Mouse (Mus musculus) spleen, adult 2 months (tissue): Measurements from ENCODE around the gene Krtap5-4. TPM values are rescaled to one million over a fixed set of nuclear protein-coding genes. Genes with fewer than 3 reads are reported as not detected.

Source experiments
- DNase-seq, 2 experiments: peaks; one replicate each; pipeline versions ENCODE4 v3.0.0 to v3.0.0-alpha.2; 2012 to 2021; ENCODE audit warnings: low spot score in 2 of 2, low read depth in 1 of 2
- H3K27ac ChIP-seq: fragments of 200-500 bp; 2 replicates; pipeline ENCODE4 v1.5.1; 2012; ENCODE audit warnings: low read length, inconsistent platforms; ENCODE audit not compliant: insufficient read depth
- H3K27me3 ChIP-seq: fragments of 200-500 bp; 2 replicates; pipeline ENCODE4 v1.6.1; 2012; ENCODE audit warnings: mild to moderate bottlenecking, moderate library complexity, low read length, inconsistent platforms; ENCODE audit not compliant: control insufficient read depth, insufficient read depth
- H3K36me3 ChIP-seq: fragments of 200-500 bp; 2 replicates; pipeline ENCODE4 v1.6.1; 2012; ENCODE audit warnings: mild to moderate bottlenecking, low read length, inconsistent platforms; ENCODE audit not compliant: control insufficient read depth, insufficient read depth
- H3K4me1 ChIP-seq: fragments of 200-500 bp; 2 replicates; pipeline ENCODE4 v1.6.1; 2011; ENCODE audit warnings: inconsistent platforms; ENCODE audit not compliant: control insufficient read depth, insufficient read depth, insufficient read length
- H3K4me3 ChIP-seq: fragments of 200-500 bp; 2 replicates; pipeline ENCODE4 v1.5.1; 2011; ENCODE audit warnings: mild to moderate bottlenecking, inconsistent platforms; ENCODE audit not compliant: insufficient read depth, insufficient read length; ENCODE audit errors: extremely low read depth
- CTCF ChIP-seq: fragments of 200-500 bp; IDR thresholded peaks from 2 replicates; pipeline ENCODE4 v1.5.1; 2011; ENCODE audit warnings: mild to moderate bottlenecking, inconsistent platforms; ENCODE audit not compliant: insufficient read depth, insufficient read length, insufficient replicate concordance; ENCODE audit errors: extremely low read depth
- POLR2A ChIP-seq: fragments of 200-500 bp; IDR thresholded peaks from 2 replicates; pipeline ENCODE4 v1.6.1; 2011; ENCODE audit warnings: low read depth, low read length, inconsistent platforms
- WGBS: fragments of 180-500 bp; shearing (Covaris S2); methylation state at CpG from one replicate; pipeline ENCODE4 v1.1.7; 2018; 5-methylcytosine and 5-hydroxymethylcytosine counted together
- polyA plus RNA-seq: library from polyadenylated mRNA; depleted of rRNA; stranded (reverse); fragments of >200 nt; gene quantifications from 2 replicates; pipeline ENCODE4 v1.2.3, GENCODE M21; 2012; rRNA removed

The Krtap5-4 gene
- polyA plus RNA-seq, 1 experiment: not detected

DNA sequence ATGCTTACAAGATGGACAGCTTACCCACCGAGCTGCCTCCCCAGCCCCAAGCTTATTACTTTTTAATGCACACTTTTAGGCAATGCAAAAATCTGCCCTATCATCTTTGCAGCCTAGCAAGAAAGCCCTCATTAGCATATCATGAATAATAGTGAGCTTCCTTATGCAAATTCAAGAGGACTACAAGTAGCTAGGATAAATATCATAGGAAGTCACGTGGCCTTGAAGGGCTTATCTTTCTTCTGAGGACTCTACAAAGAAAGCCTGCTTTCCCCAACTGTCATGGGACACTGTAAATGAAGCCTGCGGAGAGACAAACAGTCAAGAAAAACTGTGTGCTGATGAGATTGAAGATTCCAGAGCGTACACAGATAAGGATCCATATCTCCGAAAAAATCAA, 48.2 kb downstream of the Krtap5-4 start:
- DNase-seq: no peak
- Histone ChIP-seq H3K27ac (no peak overlapping the region), H3K27me3 (no peaks in the 10 kb centered on the region), H3K4me3 (no peak overlapping the region), H3K36me3 (no peaks in the 10 kb centered on the region), H3K4me1 (peaks cover 18% of the 10 kb centered on the region; the same call in 1 of the 2 replicates)
- TF ChIP-seq POLR2A: no peak
- TF ChIP-seq CTCF: no peak
- WGBS: 64% methylated on average over 5 of the region's 5 CpGs

GRCm38 (mm10) chr7:142353854-142354253, 50.5 kb downstream of the Krtap5-4 start:
- no peak; the same call in 1 of the 2 replicates for TF ChIP-seq POLR2A
- peaks cover 18% of the 10 kb centered on the region; the same call in 1 of the 2 replicates for H3K4me1 ChIP-seq
- peak overlapping the region; percentile 77 for H3K27ac ChIP-seq
- DNase-seq: peak; percentile 43 to 54
- H3K36me3 ChIP-seq: no peaks in the 10 kb centered on the region
- H3K27me3 ChIP-seq: no peaks in the 10 kb centered on the region
- WGBS: 9% methylated on average over 5 of the region's 5 CpGs
- H3K4me3 ChIP-seq: no peak overlapping the region

Other genes starting within 250 kb of the Krtap5-4 start
- 26.7 and 28.2 TPM in 2 replicates for gene Mob2, start 242.5 kb upstream of the Krtap5-4 start, polyA plus RNA-seq
- 3.5 TPM in 2 replicates for gene Dusp8, start 207.7 kb upstream of the Krtap5-4 start, polyA plus RNA-seq
- gene Gm45618, start 182.8 kb upstream of the Krtap5-4 start, polyA plus RNA-seq: not detected in 2 replicates
- not detected in 2 replicates for gene Gm39115, start 167.5 kb upstream of the Krtap5-4 start, polyA plus RNA-seq
- not detected in 2 replicates for gene Gm45337, start 158.9 kb upstream of the Krtap5-4 start, polyA plus RNA-seq
- gene Gm29735, start 146.4 kb upstream of the Krtap5-4 start, polyA plus RNA-seq: not detected in 2 replicates
- gene Gm4553, start 137.8 kb upstream of the Krtap5-4 start, polyA plus RNA-seq: not detected in 2 replicates
- not detected in 2 replicates for gene Krtap5-2, start 127.5 kb upstream of the Krtap5-4 start, polyA plus RNA-seq
- gene Gm10153, start 113.2 kb upstream of the Krtap5-4 start, polyA plus RNA-seq: not detected in 2 replicates
- gene Krtap5-3, start 102.2 kb upstream of the Krtap5-4 start, polyA plus RNA-seq: not detected in 2 replicates
- gene Gm7579, start 91.7 kb upstream of the Krtap5-4 start, polyA plus RNA-seq: not detected in 2 replicates
- not detected in 2 replicates for gene Krtap5-5, start 73.6 kb upstream of the Krtap5-4 start, polyA plus RNA-seq
- not detected in 2 replicates for gene Gm40460, start 62.5 kb upstream of the Krtap5-4 start, polyA plus RNA-seq
- gene Gm2431, start 45.2 kb upstream of the Krtap5-4 start, polyA plus RNA-seq: not detected in 2 replicates
- not detected in 2 replicates for gene Gm4559, start 29.2 kb upstream of the Krtap5-4 start, polyA plus RNA-seq
- not detected in 2 replicates for gene Krtap5-1, start 6.4 kb upstream of the Krtap5-4 start, polyA plus RNA-seq
- gene Ifitm10, start 70.2 kb downstream of the Krtap5-4 start, polyA plus RNA-seq: 14.7 and 20.2 TPM in 2 replicates
- gene Gm49369, start 79.1 kb downstream of the Krtap5-4 start, polyA plus RNA-seq: 0.21 TPM in 1 of 2 replicates, not detected in the other
- gene Ctsd, start 84.5 kb downstream of the Krtap5-4 start, polyA plus RNA-seq: 359 and 461 TPM in 2 replicates
- 0.94 and 1.1 TPM in 2 replicates for gene Syt8, start 131.3 kb downstream of the Krtap5-4 start, polyA plus RNA-seq
- gene Tnni2, start 138.3 kb downstream of the Krtap5-4 start, polyA plus RNA-seq: 3.0 and 3.9 TPM in 2 replicates
- gene Lsp1, start 157.3 kb downstream of the Krtap5-4 start, polyA plus RNA-seq: 368 and 410 TPM in 2 replicates
- gene Tnnt3, start 195.3 kb downstream of the Krtap5-4 start, polyA plus RNA-seq: 1.6 and 1.8 TPM in 2 replicates
- gene Mrpl23, start 229.1 kb downstream of the Krtap5-4 start, polyA plus RNA-seq: 8.1 and 8.4 TPM in 2 replicates